Mouse (Mus musculus): ENCODE measurements at regions not wholly inside any gene's neighbourhood (a gene's known extent, or its start where the extent isn't known, plus 50 kb on each side); places are given as distances from the start of the nearest gene placed in this dataset.
"Not testable (repeated sequence)": the region's sequence is repeated elsewhere in the genome, so short reads cannot be mapped to it uniquely, and the experiment has no call there.

DNA sequence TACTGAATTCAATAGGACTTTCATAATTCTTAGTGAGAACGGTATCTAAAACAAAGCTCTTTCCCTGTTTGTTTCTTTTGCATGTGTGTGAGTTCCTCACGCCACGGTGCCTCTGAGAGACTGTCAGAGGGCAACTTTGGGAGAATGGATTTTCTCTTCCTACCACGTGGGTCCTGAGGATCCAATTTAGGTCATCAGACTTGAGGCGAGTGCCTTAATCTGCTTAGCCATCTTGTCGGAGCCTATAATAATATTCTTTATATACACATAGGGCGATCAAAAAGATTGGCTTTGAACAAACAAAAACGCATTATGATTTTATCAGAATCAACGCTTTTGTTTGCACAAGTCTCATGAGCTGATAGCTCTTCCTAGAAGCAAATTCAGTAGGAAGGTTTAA, 119.6 kb downstream of the Enc1 start:
- no peak for DNase-seq (ENCODE audit: low read depth, low spot score)

DNA sequence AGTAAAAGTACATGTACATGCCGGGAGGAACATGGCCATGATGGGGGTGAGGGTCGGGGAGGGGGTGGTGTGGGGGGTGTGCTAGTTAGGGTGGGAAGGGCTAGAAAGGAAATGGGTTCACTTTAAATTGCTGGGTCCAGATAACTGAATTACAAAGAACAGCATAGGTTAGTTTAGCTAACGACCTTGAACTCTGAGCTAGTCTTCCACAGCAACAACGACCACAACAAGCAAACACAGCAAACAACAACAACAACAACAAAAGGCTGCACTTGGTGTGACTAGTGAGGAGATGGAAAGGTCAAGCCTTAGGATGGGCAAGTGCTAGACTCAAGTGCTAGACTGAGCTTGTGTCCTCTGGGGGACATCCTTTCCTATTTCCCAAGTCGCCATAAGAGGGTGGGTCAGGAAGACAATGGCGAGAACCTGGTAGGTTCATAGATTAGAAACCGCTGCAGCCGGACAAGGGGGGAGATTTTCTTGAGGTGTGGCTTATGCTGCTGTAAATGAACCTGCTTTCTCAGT, 117.9 kb downstream of the Enc1 start:
- no peak for DNase-seq (ENCODE audit: low read depth, low spot score)

GRCm38 (mm10) chr13:97358261-97358660, 117.4 kb downstream of the Enc1 start:
- no peak for DNase-seq (ENCODE audit: low read depth, low spot score)

GRCm38 (mm10) chr13:97356923-97357807, 116.3 kb downstream of the Enc1 start:
- no peak for DNase-seq (ENCODE audit: low read depth, low spot score)

GRCm38 (mm10) chr13:97355411-97355810, 114.5 kb downstream of the Enc1 start:
- DNase-seq (ENCODE audit: low read depth, low spot score), result not testable (repeated sequence)

DNA sequence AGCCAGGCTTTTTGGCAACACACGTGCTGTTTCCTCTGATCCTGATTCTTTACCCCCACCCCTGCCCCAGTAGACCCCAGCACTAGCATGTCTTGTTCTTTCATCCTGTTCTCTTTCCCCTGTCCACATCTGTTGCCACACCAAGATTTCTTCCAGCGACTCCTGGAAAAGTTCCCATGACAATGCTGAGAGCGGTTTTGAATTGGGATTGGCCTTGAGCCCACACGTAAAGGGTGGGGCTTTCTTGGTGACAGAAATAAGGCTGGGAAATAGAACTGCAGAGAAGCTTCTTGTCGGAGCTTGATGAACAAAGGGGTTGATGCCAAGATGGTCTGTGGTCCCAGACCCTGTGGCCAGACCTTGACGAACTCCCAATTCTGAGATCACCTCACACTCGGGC, 106.8 kb downstream of the Enc1 start:
- DNase-seq (ENCODE audit: low read depth, low spot score), result no peak

DNA sequence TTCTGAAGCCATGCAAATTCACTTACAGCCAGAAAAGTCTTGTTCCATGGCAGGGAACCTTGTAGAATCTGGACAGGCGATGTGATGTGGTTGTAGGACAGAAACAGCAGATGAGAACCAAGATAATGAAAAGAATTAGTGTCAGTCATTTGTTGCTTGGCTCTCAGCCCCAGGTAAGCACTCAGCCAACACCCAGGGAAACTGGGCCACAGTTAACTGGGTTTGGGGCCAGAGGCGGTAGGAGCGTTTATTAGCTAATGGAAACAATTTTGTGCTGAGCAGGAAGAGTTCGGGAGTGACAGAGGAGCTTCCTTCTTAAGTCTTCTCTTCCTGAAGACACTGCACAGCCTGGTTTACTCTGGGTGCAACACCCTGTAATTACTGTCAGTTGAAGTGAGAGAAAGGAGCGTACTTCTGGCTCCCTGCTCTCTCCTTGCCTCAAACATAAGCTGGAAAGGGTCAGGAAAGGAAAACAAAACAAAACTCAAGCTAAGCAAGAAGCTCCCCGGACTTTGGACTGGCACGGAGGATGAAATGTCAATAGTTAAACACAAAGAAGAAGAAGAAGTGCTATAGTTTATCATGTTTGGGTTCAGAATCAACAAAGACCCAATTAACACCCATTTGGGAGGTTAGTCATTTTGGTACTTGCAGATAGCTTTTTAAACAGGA, 100.4 kb downstream of the Enc1 start:
- no peak for DNase-seq (ENCODE audit: low read depth, low spot score)

DNA sequence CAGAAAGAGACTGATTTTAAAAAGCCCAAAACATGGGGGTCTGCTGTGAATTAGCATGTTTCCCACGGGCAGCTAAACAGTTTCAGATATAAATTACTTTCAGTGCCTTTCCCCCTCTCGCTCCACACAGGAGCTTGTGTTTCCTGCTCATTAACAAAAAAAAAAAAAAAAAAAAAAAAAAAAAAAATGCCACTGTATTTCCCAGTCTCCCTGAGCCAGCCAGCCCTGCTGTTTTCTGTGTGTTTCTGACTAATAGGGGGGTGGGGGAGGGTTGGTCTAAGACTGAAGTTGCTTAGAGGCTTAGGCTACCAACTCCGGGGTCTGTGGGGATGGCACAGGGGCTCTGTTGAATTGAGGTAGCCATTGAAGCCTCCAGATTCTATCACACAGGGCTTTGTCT, 97.0 kb downstream of the Enc1 start:
- no peak for DNase-seq (ENCODE audit: low read depth, low spot score)

GRCm38 (mm10) chr13:97337296-97337731, 96.4 kb downstream of the Enc1 start:
- no peak for DNase-seq (ENCODE audit: low read depth, low spot score)

DNA sequence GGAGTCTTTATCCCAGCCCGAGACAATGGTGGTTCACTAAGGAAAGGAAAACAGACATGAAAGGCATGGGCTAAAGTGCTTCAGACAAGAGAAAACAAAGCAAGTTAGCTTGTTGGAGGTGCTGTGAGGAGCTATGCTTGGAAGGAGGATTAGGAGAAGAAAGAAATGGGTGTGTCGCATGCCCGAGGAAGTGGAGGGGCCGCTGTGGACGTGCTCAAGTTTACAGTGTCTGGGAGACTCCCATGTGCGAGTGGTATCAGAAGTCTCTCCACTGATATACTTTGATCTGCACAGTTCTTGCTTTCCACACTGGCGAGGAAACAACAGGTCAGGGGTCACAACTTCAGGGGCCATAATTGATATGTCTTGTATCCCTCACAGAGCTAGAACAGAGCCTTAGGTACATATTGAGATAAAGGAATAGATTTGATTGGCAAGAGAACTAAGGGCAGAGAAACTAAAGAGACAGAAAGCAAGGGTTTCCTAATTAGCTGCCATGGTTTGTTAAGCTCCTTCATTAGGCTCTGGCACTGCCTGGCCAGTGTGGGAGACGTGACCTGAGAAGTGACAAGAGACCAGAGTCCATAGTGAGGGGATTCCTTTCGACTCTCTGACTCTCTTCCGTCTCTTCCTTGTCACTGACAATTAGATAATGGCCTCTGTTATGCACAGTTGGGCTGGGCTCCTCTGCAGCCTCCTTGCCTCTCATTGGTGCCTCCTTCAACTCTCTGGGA, 93.1 kb downstream of the Enc1 start:
- no peak for DNase-seq (ENCODE audit: low read depth, low spot score)

DNA sequence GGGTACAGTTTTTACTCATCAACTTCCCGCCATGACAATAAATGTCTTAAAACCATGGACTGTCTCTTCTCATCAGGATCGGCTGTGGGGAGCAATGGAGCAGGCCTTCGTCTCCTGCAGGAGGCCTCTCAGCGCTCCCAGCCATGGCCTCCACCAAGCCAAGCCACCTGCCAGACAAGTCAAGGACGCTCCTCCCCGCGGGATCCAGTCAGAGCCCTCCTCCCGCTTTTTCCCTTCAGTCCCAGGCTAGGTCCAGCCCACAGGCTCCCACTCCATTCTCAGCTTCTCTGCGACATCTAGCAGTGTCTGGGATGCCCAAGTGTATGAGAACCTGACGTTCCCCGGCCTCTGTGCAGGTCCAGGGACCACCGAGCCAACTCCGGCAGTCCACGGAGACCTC, 90.2 kb downstream of the Enc1 start:
- DNase-seq (ENCODE audit: low read depth, low spot score), result no peak

DNA sequence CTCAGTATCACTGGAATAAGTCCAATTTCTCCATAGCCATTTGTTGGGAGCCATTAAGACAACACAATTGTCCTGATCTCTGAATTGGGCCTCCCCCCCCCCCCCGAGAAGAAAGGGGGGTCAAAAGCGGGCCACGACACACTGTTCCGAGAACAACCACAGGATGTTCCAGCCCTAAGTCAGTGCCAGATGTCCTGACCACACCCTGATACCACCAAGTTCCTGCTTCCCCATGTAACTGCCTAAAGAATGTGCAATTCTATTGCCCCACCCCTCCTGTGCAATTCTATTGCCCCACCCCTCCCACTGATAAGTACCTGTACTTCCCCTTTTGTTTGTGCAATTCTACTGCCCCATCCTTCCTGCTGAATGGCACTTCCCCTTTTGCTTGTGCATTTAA, 80.4 kb downstream of the Enc1 start:
- DNase-seq (ENCODE audit: low read depth, low spot score), result not testable (repeated sequence)

DNA sequence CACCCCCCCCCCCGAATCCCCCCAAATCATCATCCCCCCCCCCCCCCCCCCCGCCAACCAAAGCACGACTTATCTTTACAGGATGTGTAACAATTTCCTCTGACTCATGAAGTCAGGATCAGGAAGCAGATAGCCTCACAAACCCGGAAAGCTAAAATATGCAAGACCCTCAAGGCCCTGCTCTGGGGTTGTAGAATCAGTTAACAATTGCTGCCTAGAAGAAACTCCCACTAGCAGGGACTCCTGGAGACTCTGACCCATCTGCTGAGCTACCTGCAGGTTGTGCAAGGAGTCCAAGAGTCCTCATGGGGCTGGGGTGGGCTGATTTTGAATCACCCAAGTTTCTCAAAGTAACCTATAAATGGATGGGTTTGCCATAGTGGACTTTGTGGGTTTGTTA, 79.9 kb downstream of the Enc1 start:
- no peak for DNase-seq (ENCODE audit: low read depth, low spot score)

GRCm38 (mm10) chr13:97320298-97320697, 79.4 kb downstream of the Enc1 start:
- DNase-seq (ENCODE audit: low read depth, low spot score), result no peak

GRCm38 (mm10) chr13:97317633-97318032, 76.7 kb downstream of the Enc1 start:
- no peak for DNase-seq (ENCODE audit: low read depth, low spot score)

DNA sequence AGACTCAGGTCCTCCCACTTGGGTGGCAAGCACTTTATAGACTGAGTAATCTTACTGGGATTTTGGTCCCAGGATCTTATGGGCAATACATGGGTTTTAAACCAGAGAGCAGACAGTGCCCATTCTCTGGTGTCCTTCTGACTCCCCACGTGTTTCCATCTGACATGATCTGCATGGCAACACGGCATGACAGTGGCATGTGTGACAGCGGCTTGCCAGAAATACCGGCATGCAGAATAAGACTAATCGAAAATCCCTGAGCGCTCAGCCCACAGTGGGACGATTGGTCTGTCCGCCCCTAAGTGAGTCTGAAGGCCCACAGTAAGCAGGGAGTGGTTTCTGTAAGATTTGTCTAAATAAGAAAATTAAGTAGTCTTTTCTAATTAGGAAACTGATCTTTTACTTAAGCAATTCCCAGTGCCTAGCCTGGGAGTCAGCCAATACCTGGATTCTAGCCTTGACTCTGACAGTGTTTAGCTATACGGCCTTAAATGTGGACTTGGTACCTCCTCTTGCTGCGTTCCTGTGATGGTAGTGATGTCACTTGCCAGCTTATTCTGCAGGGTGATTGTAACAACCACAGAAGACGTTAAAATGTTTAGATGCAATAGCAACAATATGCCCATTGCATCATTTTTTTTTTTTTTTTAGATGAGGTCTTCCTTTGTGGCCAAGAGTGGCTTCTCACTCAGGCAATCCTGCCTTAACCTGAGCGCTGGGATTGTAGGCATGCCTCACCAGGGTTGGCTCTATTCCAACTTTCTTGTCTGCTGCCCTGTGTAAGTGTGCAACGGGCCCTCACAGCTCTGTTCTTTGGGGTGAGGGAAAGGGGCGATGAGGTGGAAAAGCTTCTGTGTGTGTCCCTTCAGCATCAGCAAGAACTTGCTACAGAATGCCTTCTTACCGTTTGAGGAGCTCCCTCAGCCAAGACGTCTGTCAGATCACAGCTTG, 71.8 kb downstream of the Enc1 start:
- no peak for DNase-seq (ENCODE audit: low read depth, low spot score)

DNA sequence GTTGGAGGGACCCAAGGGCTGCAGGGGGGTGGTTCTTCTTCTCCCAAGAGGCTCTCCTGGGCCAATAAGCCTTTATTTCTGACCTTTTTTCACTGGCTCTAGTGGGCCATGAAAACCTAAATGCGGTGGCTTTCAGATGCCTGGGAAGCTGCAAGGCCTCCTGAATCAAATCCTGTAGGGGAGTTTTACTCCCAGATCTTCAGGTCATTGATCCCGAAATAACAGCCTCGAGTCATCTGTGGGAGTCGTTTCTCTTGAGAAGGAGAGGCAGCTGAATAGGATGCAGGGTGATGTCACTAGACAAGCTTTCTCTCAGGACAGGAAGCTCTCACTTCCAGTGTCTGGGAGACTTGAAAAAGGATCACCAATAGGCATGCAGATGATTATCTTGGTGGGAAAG, 70.4 kb downstream of the Enc1 start:
- no peak for DNase-seq (ENCODE audit: low read depth, low spot score)

DNA sequence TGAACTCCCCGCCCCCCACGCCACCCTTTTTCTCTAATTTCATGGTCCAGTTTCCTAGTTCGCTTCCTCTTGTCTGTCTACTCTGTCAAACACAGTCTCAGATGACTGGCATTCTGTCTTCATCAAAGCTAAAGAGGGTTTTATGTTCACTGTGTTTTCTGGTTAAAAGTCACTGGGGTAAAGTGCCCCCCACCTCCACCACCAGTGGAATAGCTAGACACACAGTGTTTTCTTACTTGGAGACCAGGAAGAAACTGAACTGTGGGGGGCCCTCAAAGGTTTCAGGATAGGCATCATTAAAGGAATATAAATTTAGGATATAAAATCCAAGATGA, 69.9 kb downstream of the Enc1 start:
- DNase-seq (ENCODE audit: low read depth, low spot score), result no peak

GRCm38 (mm10) chr13:97310186-97310854, 69.4 kb downstream of the Enc1 start:
- no peak for DNase-seq (ENCODE audit: low read depth, low spot score)

DNA sequence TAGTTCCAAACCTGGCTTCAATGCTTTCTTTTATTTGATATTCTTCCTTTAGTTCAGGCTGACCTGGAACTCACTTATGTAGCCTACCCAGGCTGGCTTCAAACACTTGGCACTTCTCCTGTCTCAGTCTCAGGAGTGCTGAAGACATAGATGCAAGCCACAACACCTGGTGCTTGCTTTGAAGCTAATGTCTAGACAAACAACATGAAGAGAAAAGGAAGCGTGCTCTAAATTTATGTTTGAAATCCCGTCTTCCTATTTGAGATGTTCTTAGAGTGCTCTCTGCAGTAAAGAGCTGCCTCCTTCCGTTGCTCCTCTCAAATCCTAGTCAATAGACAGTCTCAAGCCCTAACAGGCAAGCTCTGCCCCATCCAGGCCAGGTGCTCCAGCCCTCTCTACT, 68.5 kb downstream of the Enc1 start:
- peak; percentile 41 for DNase-seq (ENCODE audit: low read depth, low spot score)

GRCm38 (mm10) chr13:97308431-97308830, 67.5 kb downstream of the Enc1 start:
- no peak for DNase-seq (ENCODE audit: low read depth, low spot score)

All from CD4-positive helper T cell, adult 2 months (primary cell).